Comparison of ENCODE assay signal across 18 mouse cellular contexts in the genomic region with DNA sequence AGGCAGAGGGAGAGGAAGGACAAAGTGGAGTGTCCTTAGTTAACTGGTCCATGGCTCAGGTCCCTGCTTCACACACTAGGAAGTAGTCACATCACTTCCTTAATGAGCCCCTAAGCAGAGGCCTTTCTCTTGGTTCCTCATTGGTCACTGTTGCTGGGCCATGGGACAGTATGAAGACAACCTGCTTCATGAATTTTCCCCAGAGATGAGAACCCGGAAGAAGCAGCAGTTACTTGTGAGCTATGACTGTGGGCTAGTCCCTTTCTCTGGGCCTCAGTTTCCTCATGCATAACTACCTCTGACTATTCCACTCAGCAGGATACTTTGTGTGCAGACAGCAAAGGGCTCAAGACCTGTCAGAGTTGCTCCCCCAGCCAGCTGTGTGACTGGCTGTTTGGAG. TPM values are rescaled to one million over a fixed set of nuclear protein-coding genes. Genes with fewer than 3 reads are reported as not detected.
"Had no signal": no experiment of that assay in that cellular context is flagged by ENCODE, and none has a peak within 500 bp of the region (broad histone marks: within the 10 kb centered on the region; RNA-seq: fewer than 3 reads in every experiment).

No protein-coding gene starts in this region.

- H3K27me3 ChIP-seq: limb, embryonic 15.5 days; neural tube, embryonic 15.5 days had no signal

- H3K4me2 ChIP-seq: limb, embryonic 15.5 days; liver, embryonic 12.5 days; neural tube, embryonic 15.5 days had no signal

- H3K9me3 ChIP-seq: limb, embryonic 15.5 days; liver, embryonic 12.5 days; midbrain, embryonic 10.5 days; neural tube, embryonic 15.5 days had no signal

- H3K27ac ChIP-seq: kidney, postnatal 0 days; limb, embryonic 15.5 days; liver, embryonic 12.5 days; midbrain, embryonic 10.5 days; neural tube, embryonic 15.5 days had no signal

- H3K9ac ChIP-seq: limb, embryonic 15.5 days; liver, embryonic 12.5 days; neural tube, embryonic 15.5 days had no signal

- H3K4me3 ChIP-seq: limb, embryonic 15.5 days; liver, embryonic 12.5 days; midbrain, embryonic 10.5 days; myocyte; neural tube, embryonic 15.5 days had no signal

- ATAC-seq: liver, embryonic 12.5 days had no signal

- DNase-seq: kidney, adult 9 months; layer of hippocampus, adult 9-11 months; layer of hippocampus, postnatal 36 days; right cerebral cortex, adult 18-20 months; right cerebral cortex, postnatal 25 days; thymus, adult 2 months; thymus, postnatal 25 days had no signal

- H3K4me1 ChIP-seq: liver, embryonic 12.5 days; midbrain, embryonic 10.5 days; neural tube, embryonic 15.5 days had no signal

RNA-seq across cellular contexts. Expression of a gene that starts 1.7 kb away (rescaled TPM):
- total RNA-seq: megakaryocyte, adult 5-6 weeks had no signal
- polyA plus RNA-seq: liver, embryonic 12.5 days; liver, embryonic 16.5 days; midbrain, embryonic 10.5 days; myocyte; neural tube, embryonic 11.5 days had no signal

RNA-seq across cellular contexts. Expression of a gene that starts 43.6 kb away (rescaled TPM):
- total RNA-seq: megakaryocyte, adult 5-6 weeks had no signal
- polyA plus RNA-seq: thymus, adult 2 months had no signal

RNA-seq across cellular contexts. Expression of a gene that starts 47.6 kb away (rescaled TPM):
- total RNA-seq: layer of hippocampus, postnatal 36 days; megakaryocyte, adult 5-6 weeks had no signal
- polyA plus RNA-seq: kidney, postnatal 0 days; limb, embryonic 11.5 days; limb, embryonic 15.5 days; liver, embryonic 12.5 days; liver, embryonic 16.5 days; midbrain, embryonic 10.5 days; myocyte; neural tube, embryonic 11.5 days; neural tube, embryonic 15.5 days; thymus, adult 2 months; urinary bladder, adult 2 months had no signal
